Mouse (Mus musculus): ENCODE results near the gene Dnajc13.

The Dnajc13 gene

GRCm38 (mm10) chr9:104123101-104123500 lies 139.6 kb downstream of the Dnajc13 start:
- no peak for DNase-seq (ENCODE audit: low spot score)

DNA sequence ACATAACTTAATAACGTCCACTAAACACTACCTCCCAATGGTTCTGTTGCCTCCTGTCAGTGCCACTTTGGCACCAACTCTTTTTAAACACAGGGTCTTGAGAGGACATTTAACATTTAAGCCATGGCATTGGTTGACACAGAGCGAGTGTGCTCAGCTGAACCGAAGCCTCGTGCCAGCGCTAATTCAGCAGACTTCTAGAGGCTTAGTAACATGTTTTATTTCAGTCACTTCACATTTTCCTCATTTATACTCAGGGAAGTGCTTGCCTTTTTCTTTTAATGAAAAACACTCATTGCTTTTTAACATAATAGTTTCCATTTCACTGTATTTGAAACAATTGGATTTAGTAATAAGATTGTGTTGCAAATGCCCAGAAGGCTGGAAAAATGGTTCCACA lies 153.6 kb downstream of the Dnajc13 start:
- no peak for DNase-seq (ENCODE audit: low spot score)

- DNase-seq (ENCODE audit: low spot score) = no peak
These were observed 154.1 kb downstream of the Dnajc13 start for GRCm38 (mm10) chr9:104108571-104109143.

DNA sequence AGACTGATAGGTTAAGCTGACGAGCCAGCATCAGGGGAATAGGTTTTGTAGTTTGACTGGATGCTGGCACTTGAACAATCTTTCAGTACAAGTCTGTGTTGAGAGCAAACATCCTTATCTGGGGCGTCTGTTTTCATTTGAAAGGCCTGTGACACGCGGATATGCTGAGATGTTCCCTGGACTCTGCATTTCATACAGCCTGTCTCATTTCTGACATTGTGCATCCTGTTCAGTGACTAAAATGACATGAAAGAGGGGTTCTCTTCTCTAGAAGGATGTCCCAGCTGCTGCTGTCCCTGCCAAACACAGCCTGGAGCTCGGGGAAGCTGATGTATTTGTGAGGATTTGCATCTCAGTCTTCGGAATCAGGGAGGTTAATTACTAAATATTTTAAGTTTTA lies 155.2 kb downstream of the Dnajc13 start:
- DNase-seq (ENCODE audit: low spot score) = no peak

- no peak for DNase-seq (ENCODE audit: low spot score)
These were observed 155.8 kb downstream of the Dnajc13 start for GRCm38 (mm10) chr9:104106930-104107329.

DNA sequence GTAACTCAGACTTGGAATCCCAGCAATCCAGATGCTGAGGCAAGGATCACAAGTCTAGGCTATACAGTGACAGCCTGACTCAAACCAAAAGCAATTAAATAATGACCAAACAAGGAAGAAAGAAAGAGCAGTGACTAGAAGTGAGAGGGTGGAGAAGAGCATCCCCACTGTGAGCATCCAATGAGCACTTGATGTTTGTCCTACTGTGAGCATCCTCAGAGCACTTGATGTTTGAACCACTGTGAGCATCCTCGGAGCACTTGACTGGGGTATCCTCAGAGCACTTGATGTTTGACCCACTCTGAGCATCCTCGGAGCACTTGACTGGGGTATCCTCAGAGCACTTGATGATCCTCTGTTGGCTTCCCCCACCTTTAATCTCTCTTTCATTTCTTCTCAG lies 157.7 kb downstream of the Dnajc13 start:
- no peak for DNase-seq (ENCODE audit: low spot score)

DNA sequence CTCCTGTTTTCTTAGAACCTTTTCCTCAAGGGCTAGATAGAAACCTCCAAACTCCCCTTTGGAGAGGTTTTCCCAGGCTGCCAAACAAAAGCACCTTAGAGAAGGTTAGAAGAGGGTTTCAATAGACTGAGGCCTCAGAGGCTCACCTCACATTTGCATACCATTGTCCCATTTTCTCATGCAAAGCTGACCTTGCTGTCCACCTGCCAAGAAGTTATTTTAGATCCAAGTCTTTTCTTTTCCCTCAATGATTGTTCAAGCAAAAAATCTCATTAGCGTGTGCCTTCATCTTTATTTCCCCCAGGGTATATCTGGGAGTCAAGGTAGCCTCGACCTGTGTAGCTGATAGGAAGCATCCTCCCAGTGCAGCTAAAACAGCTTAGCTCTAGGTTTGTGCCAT lies 159.8 kb downstream of the Dnajc13 start:
- no peak for DNase-seq (ENCODE audit: low spot score)

GRCm38 (mm10) chr9:104102301-104102700 lies 160.4 kb downstream of the Dnajc13 start:
- DNase-seq (ENCODE audit: low spot score) = no peak

DNA sequence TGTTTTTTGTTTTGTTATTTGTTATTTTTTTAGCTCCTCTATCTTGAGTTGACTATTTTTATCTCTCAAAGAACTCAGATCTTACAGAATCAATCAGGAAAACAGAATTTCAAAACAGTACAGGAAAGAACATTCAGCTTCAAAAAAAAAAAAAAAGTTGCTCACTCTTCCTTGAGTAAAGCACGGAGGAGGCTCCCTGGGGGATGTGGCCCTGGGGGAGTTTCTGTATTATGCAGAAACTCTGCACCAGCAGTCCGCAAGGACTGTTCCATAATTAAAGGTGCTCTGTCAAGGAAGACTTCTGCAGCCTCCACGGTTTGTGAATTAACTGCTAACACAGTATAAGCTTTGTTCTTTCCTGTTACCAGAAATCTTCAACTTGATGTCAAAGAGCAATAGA lies 161.3 kb downstream of the Dnajc13 start:
- DNase-seq (ENCODE audit: low spot score) = no peak

All from ovary, postnatal 36 days (tissue).